Comparison of ENCODE assay signal across 8 mouse cellular contexts in genomic region chr17:26560526-26561289, GRCm38 (mm10). TPM values are rescaled to one million over a fixed set of nuclear protein-coding genes. Genes with fewer than 3 reads are reported as not detected.
DNase-seq lines count a peak whose midpoint lies in the region; ATAC-seq and TF ChIP-seq lines count a peak whose summit lies in the region.

No protein-coding gene starts in this region.

- H3K27me3 ChIP-seq in liver, adult 2 months (ENCODE audit: control insufficient read depth, insufficient read depth, low read length), result no peaks in the 10 kb centered on the region

- peaks cover 30% of the 10 kb centered on the region for H3K4me1 ChIP-seq in liver, adult 2 months (ENCODE audit: control insufficient read depth, insufficient read depth, low read length)

- H3K9ac ChIP-seq in liver, adult 2 months (ENCODE audit: low read depth, low read length), result peak overlapping the region; percentile 77

- peak overlapping the region; percentile 60 for H3K27ac ChIP-seq in liver, adult 2 months (replicated peaks; ENCODE audit: insufficient read depth, low read depth, low read length)

- H3K79me2 ChIP-seq in liver, adult 2 months (ENCODE audit: control insufficient read depth, insufficient read depth, low read length), result peaks cover 35% of the 10 kb centered on the region

- H3K4me3 ChIP-seq in liver, adult 2 months (ENCODE audit: insufficient read depth, low read depth, low read length), result peak overlapping the region; percentile 96

- no peak for DNase-seq in liver, adult 2 months (ENCODE audit: extremely low read depth, low read depth, low spot score)
- DNase-seq in liver, result no peak
- peak; percentile 64 for DNase-seq in R1 (ENCODE audit: low read depth, low spot score)
- DNase-seq in left cerebral cortex, postnatal 25 days (ENCODE audit: low spot score in 2 of 2), result no peak
- DNase-seq in urinary bladder, postnatal 36 days (ENCODE audit: low spot score in 2 of 2), result no peak
- DNase-seq in left cerebral cortex, adult 11 months (ENCODE audit: low spot score), result no peak

- no peaks in the 10 kb centered on the region for H3K36me3 ChIP-seq in liver, adult 2 months (ENCODE audit: control insufficient read depth, insufficient read depth, low read length)

- no peak for TF ChIP-seq CTCF in liver, adult 2 months (IDR thresholded peaks at IDR 0.05; ENCODE audit: low read depth, low read length)

- TF ChIP-seq POLR2A in liver, adult 2 months (IDR thresholded peaks at IDR 0.05; ENCODE audit: extremely low read depth, insufficient read depth, low read length), result no peak

- intact Hi-C loops in left cerebral cortex, postnatal 25 days (cut with DNase I), result loop anchor here (1.0 to 5.0 kb wide), 2 partner anchors 51 to 93 kb away; no protein-coding TSS in a partner anchor

- ATAC-seq in granulocyte monocyte progenitor cell, adult 5-6 weeks (replicated peaks; ENCODE audit: poor library complexity, severe bottlenecking), result peak; percentile 25; the same call in 1 of the 2 replicates
- 0 out of 2 replicates have a peak, but pooled peaks have one; percentile 9 for ATAC-seq in megakaryocyte, adult 5-6 weeks (ENCODE audit: poor library complexity, severe bottlenecking)

- 35% methylated on average over 9 of the region's 9 CpGs for WGBS in liver, adult 2 months

RNA-seq across cellular contexts. Expression of gene Ergic1, which starts 0.6 kb away (rescaled TPM):
- 30.7 and 34.6 TPM in 2 replicates for total RNA-seq in liver, adult 2 months (2014; rRNA removed)
- polyA plus RNA-seq in liver, adult 2 months (2012; rRNA removed), result 93.3 and 106 TPM in 2 replicates
- total RNA-seq in granulocyte monocyte progenitor cell, adult 5-6 weeks (2014; fragmentation: Nextera tagmentation), result 88.4 and 89.5 TPM in 2 replicates
- total RNA-seq in granulocyte monocyte progenitor cell, adult 5-6 weeks (2017), result 51.5 and 52.4 TPM in 2 replicates
- total RNA-seq in megakaryocyte, adult 5-6 weeks (2015), result 18.9 and 22.1 TPM in 2 replicates
- 9.6 and 16.3 TPM in 2 replicates for total RNA-seq in megakaryocyte, adult 5-6 weeks (2017)
- 100 to 1,000 TPM; 163 to 168 TPM for total RNA-seq in left cerebral cortex, postnatal 25 days (2021)

RNA-seq across cellular contexts. Expression of gene Dusp1, which starts 1.2 kb away (rescaled TPM):
- 10.5 and 10.7 TPM in 2 replicates for total RNA-seq in liver, adult 2 months (2014; rRNA removed)
- 22.2 and 40.0 TPM in 2 replicates for polyA plus RNA-seq in liver, adult 2 months (2012; rRNA removed)
- total RNA-seq in granulocyte monocyte progenitor cell, adult 5-6 weeks (2014; fragmentation: Nextera tagmentation), result 20.4 and 21.3 TPM in 2 replicates
- 34.3 and 43.2 TPM in 2 replicates for total RNA-seq in granulocyte monocyte progenitor cell, adult 5-6 weeks (2017)
- 265 and 280 TPM in 2 replicates for total RNA-seq in megakaryocyte, adult 5-6 weeks (2015)
- total RNA-seq in megakaryocyte, adult 5-6 weeks (2017), result 58.9 and 72.1 TPM in 2 replicates
- total RNA-seq in left cerebral cortex, postnatal 25 days (2021), result 10 to 100 TPM; 32.7 to 47.7 TPM
